Mouse (Mus musculus) T-cell, adult 66 days (primary cell): ENCODE results near the gene Olfr156. TPM values are rescaled to one million over a fixed set of nuclear protein-coding genes. Genes with fewer than 3 reads are reported as not detected.

Experiments used
- total RNA-seq, 2 experiments: library from RNA; stranded (reverse); gene quantifications; 3 replicates in 1 of 2; 4 replicates in 1 of 2; pipeline ENCODE4 v1.2.4; 2023

The Olfr156 gene
- not detected for total RNA-seq

DNA sequence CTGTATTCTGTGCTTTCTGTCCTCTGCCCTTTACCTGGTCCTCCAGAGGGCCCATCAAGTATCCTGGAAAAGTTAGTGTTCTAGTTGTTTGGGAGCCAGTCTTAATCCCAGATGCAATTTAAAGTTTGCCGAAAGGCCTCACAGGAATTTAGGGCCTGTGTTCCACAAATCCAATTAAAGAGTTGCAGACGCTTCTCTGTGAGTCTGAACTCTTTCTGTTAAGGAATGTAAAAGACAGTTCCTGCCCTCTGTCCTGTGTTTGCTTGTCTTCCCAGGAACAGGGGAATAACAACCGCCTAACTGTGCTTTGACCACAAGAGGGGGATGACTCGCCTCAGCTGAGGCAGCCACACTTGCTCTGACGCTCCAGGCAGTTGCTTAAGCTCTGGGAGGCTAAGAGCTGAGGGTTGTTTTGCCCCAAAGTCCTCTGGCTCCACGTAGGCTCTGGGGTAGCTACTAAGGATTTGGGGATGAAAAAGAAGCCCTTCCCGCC, at the start of gene Olfr156:
TSS of gene Olfr156 (minus strand) at position 51 of the 493 bp plus-strand sequence.

DNA sequence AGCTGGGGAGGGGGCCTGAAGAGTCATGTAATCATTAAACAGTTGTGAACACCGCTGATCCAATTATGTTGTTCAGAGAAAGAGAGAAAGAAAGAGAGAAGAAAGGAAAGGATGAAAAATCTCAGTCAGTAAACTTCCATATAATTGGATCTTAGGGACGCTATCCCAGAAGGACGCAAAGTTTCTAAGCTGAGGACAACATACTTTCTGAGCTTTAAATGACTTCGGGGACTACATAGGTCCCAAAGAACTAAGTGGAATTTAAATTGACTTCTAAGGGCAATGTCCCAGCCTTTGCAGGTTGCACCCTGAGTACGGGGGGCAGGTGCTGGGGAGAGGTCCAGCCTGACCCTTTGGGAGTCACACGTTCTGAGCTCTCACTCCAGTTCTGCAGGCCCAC, 27.6 kb upstream of the Olfr156 start, which contains the start of gene Olfr155:
TSS of gene Olfr155 (plus strand) at position 301 of the 400 bp plus-strand sequence.

DNA sequence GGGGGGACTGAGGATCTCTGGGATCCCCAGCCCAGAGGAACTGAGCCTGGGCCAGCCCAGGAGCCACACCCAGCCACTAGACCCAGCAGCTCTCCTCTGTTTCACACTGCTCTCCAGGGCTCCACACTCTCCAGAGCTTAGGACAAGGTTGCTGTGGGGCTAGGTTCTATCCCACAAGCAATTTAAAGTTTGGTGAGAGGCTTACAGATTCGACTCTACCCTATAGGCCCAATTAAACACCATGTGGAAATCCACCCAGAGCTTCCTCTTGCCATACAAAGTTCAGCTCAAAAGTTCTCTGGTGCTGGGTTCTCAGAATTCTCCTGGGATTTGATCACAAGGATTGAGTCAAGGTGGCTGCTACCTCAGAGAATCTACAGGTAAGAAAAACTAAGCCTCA, 16.4 kb upstream of the Olfr156 start, which contains the start of gene Olfr157:
TSS of gene Olfr157 (minus strand) at position 101 of the 400 bp plus-strand sequence.

DNA sequence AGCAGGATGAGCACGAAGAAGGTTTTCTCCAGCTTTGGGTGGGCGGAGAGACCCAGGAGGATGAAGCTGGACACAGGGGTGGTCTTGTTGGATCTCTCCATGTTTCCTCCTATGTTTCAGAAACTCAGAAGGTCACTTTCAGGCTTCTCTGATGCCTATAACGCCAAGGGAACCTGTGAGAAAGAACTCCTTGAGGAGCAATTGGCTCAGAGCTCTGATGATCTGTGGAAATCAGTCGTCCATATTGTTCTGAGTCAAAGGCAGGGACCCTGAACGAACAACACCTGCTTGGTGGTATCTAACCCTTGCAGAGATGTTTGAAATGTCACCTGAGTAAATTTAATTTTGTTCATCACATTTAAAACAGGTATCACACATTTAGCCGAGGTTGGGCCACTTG, 52.8 kb downstream of the Olfr156 start, which contains the start of gene Olfr159:
TSS of gene Olfr159 (minus strand) at position 101 of the 400 bp plus-strand sequence.

Other genes with a start within 250 kb of the Olfr156 start
- gene Rgp1, start 245.2 kb downstream of the Olfr156 start, total RNA-seq, result 10 to 100 TPM; 54.0 to 54.2 TPM
- gene Gba2, start 245.0 kb downstream of the Olfr156 start, total RNA-seq, result 10 to 100 TPM; 36.6 to 37.0 TPM
- gene Msmp, start 239.4 kb downstream of the Olfr156 start, total RNA-seq, result not detected
- not detected for gene Npr2, start 192.0 kb downstream of the Olfr156 start, total RNA-seq
- not detected for gene Spag8, start 170.3 kb downstream of the Olfr156 start, total RNA-seq
- gene Hint2, start 167.4 kb downstream of the Olfr156 start, total RNA-seq, result 10 to 100 TPM; 21.3 to 24.6 TPM
- gene Tmem8b, start 154.9 kb downstream of the Olfr156 start, total RNA-seq, result 1 to 10 TPM; 2.7 to 2.8 TPM
- gene Fam221b, start 154.8 kb downstream of the Olfr156 start, total RNA-seq, result not detected
- gene Olfr70, start 123.1 kb downstream of the Olfr156 start, total RNA-seq, result not detected
- gene Olfr71, start 113.6 kb downstream of the Olfr156 start, total RNA-seq, result not detected
- not detected for gene Hrct1, start 96.7 kb downstream of the Olfr156 start, total RNA-seq
- gene Spaar, start 93.9 kb downstream of the Olfr156 start, total RNA-seq, result not detected
- gene Olfr159, start 52.9 kb downstream of the Olfr156 start, total RNA-seq, result not detected
- not detected for gene Olfr157, start 16.3 kb upstream of the Olfr156 start, total RNA-seq
- not detected for gene Olfr155, start 27.7 kb upstream of the Olfr156 start, total RNA-seq
- gene Reck, start 51.6 kb upstream of the Olfr156 start, total RNA-seq, result 1 to 10 TPM; 2.0 to 2.8 TPM
- gene Glipr2, start 133.5 kb upstream of the Olfr156 start, total RNA-seq, result 10 to 100 TPM; 56.7 to 69.9 TPM
- 1 to 10 TPM; 3.0 to 4.8 TPM for gene Ccin, start 159.6 kb upstream of the Olfr156 start, total RNA-seq
- gene Clta, start 180.6 kb upstream of the Olfr156 start, total RNA-seq, result 100 to 1,000 TPM; 129 to 131 TPM